Mouse (Mus musculus): ENCODE results near the gene Psmb4. TPM values are rescaled to one million over a fixed set of nuclear protein-coding genes. Genes with fewer than 3 reads are reported as not detected.

Gene Psmb4
- 361 and 392 TPM in 2 replicates for polyA plus RNA-seq (2012; rRNA removed)

GRCm38 (mm10) chr3:94886316-94887224, at the start of gene Psmb4:
Gene Psmb4, minus strand, starts transcription at chr3:94886961.

GRCm38 (mm10) chr3:94932809-94933564, 46.2 kb upstream of the Psmb4 start, which contains the start of gene Selenbp1:
Gene Selenbp1, plus strand, starts transcription at chr3:94933056.

GRCm38 (mm10) chr3:94837183-94837890, 49.4 kb downstream of the Psmb4 start, which contains the start of gene Pogz:
Gene Pogz, plus strand, starts transcription at chr3:94837567.

Other genes with a start within 250 kb of the Psmb4 start
- not detected in 2 replicates for gene Gm10972, start 243.8 kb downstream of the Psmb4 start, polyA plus RNA-seq (2012; rRNA removed)
- gene Tuft1, start 228.1 kb downstream of the Psmb4 start, polyA plus RNA-seq (2012; rRNA removed): 5.0 and 6.1 TPM in 2 replicates
- gene Selenbp2, start 193.4 kb downstream of the Psmb4 start, polyA plus RNA-seq (2012; rRNA removed): 0.29 and 0.62 TPM in 2 replicates
- gene Cgn, start 100.5 kb downstream of the Psmb4 start, polyA plus RNA-seq (2012; rRNA removed): 9.8 and 11.0 TPM in 2 replicates
- gene Pogz, start 49.4 kb downstream of the Psmb4 start, polyA plus RNA-seq (2012; rRNA removed): 53.2 and 57.5 TPM in 2 replicates
- gene Selenbp1, start 46.1 kb upstream of the Psmb4 start, polyA plus RNA-seq (2012; rRNA removed): 10.1 and 10.6 TPM in 2 replicates
- gene Rfx5, start 67.1 kb upstream of the Psmb4 start, polyA plus RNA-seq (2012; rRNA removed): 27.4 and 28.5 TPM in 2 replicates
- 52.4 and 57.0 TPM in 2 replicates for gene Pi4kb, start 87.8 kb upstream of the Psmb4 start, polyA plus RNA-seq (2012; rRNA removed)
- 13.9 and 15.7 TPM in 2 replicates for gene Zfp687, start 128.5 kb upstream of the Psmb4 start, polyA plus RNA-seq (2012; rRNA removed)
- gene Psmd4, start 155.7 kb upstream of the Psmb4 start, polyA plus RNA-seq (2012; rRNA removed): 262 and 277 TPM in 2 replicates
- gene Pip5k1a, start 220.0 kb upstream of the Psmb4 start, polyA plus RNA-seq (2012; rRNA removed): 22.9 and 26.3 TPM in 2 replicates
- 119 and 135 TPM in 2 replicates for gene Vps72, start 224.1 kb upstream of the Psmb4 start, polyA plus RNA-seq (2012; rRNA removed)
- gene Tmod4, start 237.5 kb upstream of the Psmb4 start, polyA plus RNA-seq (2012; rRNA removed): 1.2 and 3.0 TPM in 2 replicates
- gene Scnm1, start 247.1 kb upstream of the Psmb4 start, polyA plus RNA-seq (2012; rRNA removed): 119 and 121 TPM in 2 replicates
- gene Lysmd1, start 247.1 kb upstream of the Psmb4 start, polyA plus RNA-seq (2012; rRNA removed): 30.0 and 30.6 TPM in 2 replicates